Mouse (Mus musculus) kidney, postnatal 0 days (tissue): ENCODE measurements at regions not wholly inside any gene's neighbourhood (a gene's known extent, or its start where the extent isn't known, plus 50 kb on each side); places are given as distances from the start of the nearest gene placed in this dataset.

Experiments used
- ATAC-seq: fragments of 200-750 bp; cut with Nextera tagmentation; replicated peaks from 2 replicates; pipeline ENCODE4 v1.8.0; 2017; ENCODE audit warnings: low read depth, moderate number of reproducible peaks, moderate TSS enrichment, moderate library complexity; ENCODE audit not compliant: low FRiP score
- DNase-seq: peaks from one replicate; pipeline ENCODE4 v3.0.0-alpha.2; 2016; ENCODE audit warnings: low spot score
- H3K27ac ChIP-seq: fragments of 300-500 bp; sonication (generic); 2 replicates; pipeline ENCODE4 v1.5.1; 2014; ENCODE audit warnings: mild to moderate bottlenecking
- H3K27me3 ChIP-seq: fragments of 300-500 bp; sonication (generic); 2 replicates; pipeline ENCODE4 v1.6.1; 2014; ENCODE audit warnings: low read length, mixed read lengths; ENCODE audit not compliant: insufficient read depth
- H3K36me3 ChIP-seq: fragments of 300-500 bp; sonication (generic); 2 replicates; pipeline ENCODE4 v1.6.1; 2014; ENCODE audit warnings: low read length, mixed read lengths; ENCODE audit not compliant: insufficient read depth
- H3K4me1 ChIP-seq: fragments of 300-500 bp; sonication (generic); replicated peaks from 2 replicates; pipeline ENCODE4 v1.6.1; 2014; ENCODE audit warnings: antibody characterized with exemption, low read length, mixed read lengths; ENCODE audit not compliant: insufficient read depth
- H3K4me2 ChIP-seq: fragments of 300-500 bp; sonication (generic); 2 replicates; pipeline ENCODE4 v1.6.1; 2014; ENCODE audit warnings: mild to moderate bottlenecking, low read length, moderate library complexity, mixed read lengths
- H3K4me3 ChIP-seq: fragments of 300-500 bp; sonication (generic); replicated peaks from 2 replicates; pipeline ENCODE4 v1.5.1; 2014; ENCODE audit warnings: low read depth, low read length
- H3K9ac ChIP-seq: fragments of 300-500 bp; sonication (generic); 2 replicates; pipeline ENCODE4 v1.6.1; 2014; ENCODE audit warnings: low read depth, low read length
- H3K9me3 ChIP-seq: fragments of 300-500 bp; sonication (generic); replicated peaks from 2 replicates; pipeline ENCODE4 v1.6.1; 2016; ENCODE audit warnings: low read length, inconsistent platforms, mixed read lengths
- CTCF ChIP-seq: IDR thresholded peaks from 2 replicates; pipeline ENCODE4 v1.5.1; 2016; ENCODE audit warnings: antibody characterized with exemption, low read depth, mild to moderate bottlenecking, moderate library complexity
- WGBS: fragments of 180-500 bp; shearing (Covaris S2); extraction: QIAGEN DNeasy Blood & Tissue Kit; methylation state at CpG from one replicate; pipeline ENCODE4 v1.1.7; 2014; 5-methylcytosine and 5-hydroxymethylcytosine counted together

- DNase-seq (no peak), ATAC-seq (no peak)
- Histone ChIP-seq H3K4me3 (no peak overlapping the region), H3K9ac (no peak overlapping the region), H3K36me3 (no peaks in the 10 kb centered on the region), H3K4me1 (no peaks in the 10 kb centered on the region), H3K27ac (no peak overlapping the region), H3K4me2 (no peak overlapping the region), H3K9me3 (no peaks in the 10 kb centered on the region), H3K27me3 (no peaks in the 10 kb centered on the region)
- WGBS = 86% methylated on average over 3 of the region's 3 CpGs
- TF ChIP-seq CTCF = no peak
Measured at GRCm38 (mm10) chr9:6435236-6435635, 165.6 kb upstream of the Ddi1 start.

GRCm38 (mm10) chr9:6433813-6434456, 164.3 kb upstream of the Ddi1 start:
- H3K9me3 ChIP-seq = no peaks in the 10 kb centered on the region
- no peak overlapping the region for H3K4me3 ChIP-seq
- no peak overlapping the region for H3K9ac ChIP-seq
- H3K4me2 ChIP-seq = no peak overlapping the region
- no peak overlapping the region for H3K27ac ChIP-seq
- H3K27me3 ChIP-seq = no peaks in the 10 kb centered on the region
- DNase-seq (no peak), ATAC-seq (no peak)
- TF ChIP-seq CTCF = no peak
- no peaks in the 10 kb centered on the region for H3K36me3 ChIP-seq
- H3K4me1 ChIP-seq = no peaks in the 10 kb centered on the region

- TF ChIP-seq CTCF = no peak
- Histone ChIP-seq H3K9ac (no peak overlapping the region), H3K9me3 (no peaks in the 10 kb centered on the region), H3K4me1 (no peaks in the 10 kb centered on the region), H3K36me3 (no peaks in the 10 kb centered on the region), H3K27me3 (no peaks in the 10 kb centered on the region), H3K4me3 (no peak overlapping the region), H3K27ac (no peak overlapping the region), H3K4me2 (no peak overlapping the region)
- 32% methylated on average over 3 of the region's 3 CpGs for WGBS
- DNase-seq (peak; percentile 6), ATAC-seq (no peak)
Measured at GRCm38 (mm10) chr9:6430859-6431258, 161.2 kb upstream of the Ddi1 start.

- TF ChIP-seq CTCF = no peak
- H3K9ac ChIP-seq = no peak overlapping the region
- no peak overlapping the region for H3K4me3 ChIP-seq
- H3K36me3 ChIP-seq = no peaks in the 10 kb centered on the region
- H3K27me3 ChIP-seq = no peaks in the 10 kb centered on the region
- ATAC-seq (no peak), DNase-seq (peak; percentile 8)
- no peaks in the 10 kb centered on the region for H3K4me1 ChIP-seq
- 56% methylated on average over 2 of the region's 2 CpGs for WGBS
- no peak overlapping the region for H3K27ac ChIP-seq
- H3K4me2 ChIP-seq = no peak overlapping the region
- H3K9me3 ChIP-seq = no peaks in the 10 kb centered on the region
Measured at GRCm38 (mm10) chr9:6430437-6430836, 160.8 kb upstream of the Ddi1 start.
